Mouse (Mus musculus) urinary bladder, adult 2 months (tissue): ENCODE measurements around the gene Slc27a1. TPM values are rescaled to one million over a fixed set of nuclear protein-coding genes. Genes with fewer than 3 reads are reported as not detected.

Experiments used
- DNase-seq: peaks from one replicate; pipeline ENCODE4 v3.0.0; 2022; ENCODE audit warnings: low spot score
- polyA plus RNA-seq: library from polyadenylated mRNA; depleted of rRNA; stranded (reverse); fragments of >200 nt; gene quantifications from 2 replicates; pipeline ENCODE4 v1.2.3, GENCODE M21; 2012

Gene Slc27a1
- polyA plus RNA-seq, 1 experiment, result 63.8 TPM

GRCm38 (mm10) chr8:71580201-71580600, 11.5 kb downstream of the Slc27a1 start:
- no peak for DNase-seq

- DNase-seq, result peak; percentile 24
Observed at GRCm38 (mm10) chr8:71586891-71587290, 18.2 kb downstream of the Slc27a1 start.

- DNase-seq, result no peak
Observed at GRCm38 (mm10) chr8:71588762-71589161, 20.1 kb downstream of the Slc27a1 start.

GRCm38 (mm10) chr8:71591017-71591416, 22.3 kb downstream of the Slc27a1 start:
- DNase-seq, result no peak

- DNase-seq, result peak; percentile 97
Observed at GRCm38 (mm10) chr8:71591471-71592373, 23.0 kb downstream of the Slc27a1 start, which contains the start of gene Pgls. Gene Pgls, plus strand, starts transcription at chr8:71592176.

GRCm38 (mm10) chr8:71592374-71593170, 23.9 kb downstream of the Slc27a1 start:
- DNase-seq, result no peak

GRCm38 (mm10) chr8:71593556-71594323, 25.1 kb downstream of the Slc27a1 start:
- DNase-seq, result peak; percentile 21

- no peak for DNase-seq
Observed at GRCm38 (mm10) chr8:71594324-71594722, 25.6 kb downstream of the Slc27a1 start.

GRCm38 (mm10) chr8:71595862-71596261, 27.2 kb downstream of the Slc27a1 start:
- peak; percentile 84 for DNase-seq

- DNase-seq, result no peak
Observed at GRCm38 (mm10) chr8:71596384-71596783, 27.7 kb downstream of the Slc27a1 start.

- DNase-seq, result no peak
Observed at GRCm38 (mm10) chr8:71596798-71597197, 28.1 kb downstream of the Slc27a1 start.

GRCm38 (mm10) chr8:71597451-71597850, 28.8 kb downstream of the Slc27a1 start, which contains the start of gene Fam129c:
Gene Fam129c, plus strand, starts transcription at chr8:71597648.
- no peak for DNase-seq

- no peak for DNase-seq
Observed at GRCm38 (mm10) chr8:71598375-71598774, 29.7 kb downstream of the Slc27a1 start.

GRCm38 (mm10) chr8:71598841-71599240, 30.2 kb downstream of the Slc27a1 start:
- no peak for DNase-seq

- no peak for DNase-seq
Observed at GRCm38 (mm10) chr8:71601939-71602665, 33.4 kb downstream of the Slc27a1 start.

- peak; percentile 55 for DNase-seq
Observed at GRCm38 (mm10) chr8:71602666-71603334, 34.1 kb downstream of the Slc27a1 start.

- DNase-seq, result no peak
Observed at GRCm38 (mm10) chr8:71604021-71604420, 35.3 kb downstream of the Slc27a1 start.

- peak; percentile 84 for DNase-seq
Observed at GRCm38 (mm10) chr8:71610822-71611651, 42.4 kb downstream of the Slc27a1 start, which contains the start of gene Colgalt1. Gene Colgalt1, plus strand, starts transcription at chr8:71610998.

GRCm38 (mm10) chr8:71612141-71612540, 43.5 kb downstream of the Slc27a1 start:
- no peak for DNase-seq
